Mouse (Mus musculus): ENCODE results near the gene Pgbd5.

The Pgbd5 gene

GRCm38 (mm10) chr8:124439558-124439957 lies at the start of gene Pgbd5:
Gene Pgbd5 (minus strand): TSS chr8:124439658.
- in situ Hi-C loops (cut with MboI, MseI): no loop called here

- in situ Hi-C loops (cut with MboI, MseI): no loop called here
These were observed 44.1 kb upstream of the Pgbd5 start for GRCm38 (mm10) chr8:124483356-124484115.

GRCm38 (mm10) chr8:124482790-124483189 lies 43.3 kb upstream of the Pgbd5 start:
- in situ Hi-C loops (cut with MboI, MseI): no loop called here

GRCm38 (mm10) chr8:124480321-124480720 lies 40.9 kb upstream of the Pgbd5 start:
- in situ Hi-C loops (cut with MboI, MseI): no loop called here

GRCm38 (mm10) chr8:124479251-124479650 lies 39.8 kb upstream of the Pgbd5 start:
- in situ Hi-C loops (cut with MboI, MseI): no loop called here

GRCm38 (mm10) chr8:124476701-124477100 lies 37.2 kb upstream of the Pgbd5 start:
- in situ Hi-C loops (cut with MboI, MseI): no loop called here

GRCm38 (mm10) chr8:124475690-124476089 lies 36.2 kb upstream of the Pgbd5 start:
- in situ Hi-C loops (cut with MboI, MseI): no loop called here

- in situ Hi-C loops (cut with MboI, MseI): no loop called here
These were observed 25.2 kb upstream of the Pgbd5 start for GRCm38 (mm10) chr8:124464641-124465040.

GRCm38 (mm10) chr8:124463111-124463510 lies 23.7 kb upstream of the Pgbd5 start:
- in situ Hi-C loops (cut with MboI, MseI): no loop called here

- in situ Hi-C loops (cut with MboI, MseI): no loop called here
These were observed 22.7 kb upstream of the Pgbd5 start for GRCm38 (mm10) chr8:124462192-124462591.

GRCm38 (mm10) chr8:124461103-124461502 lies 21.6 kb upstream of the Pgbd5 start:
- in situ Hi-C loops (cut with MboI, MseI): no loop called here

- in situ Hi-C loops (cut with MboI, MseI): no loop called here
These were observed 21.2 kb upstream of the Pgbd5 start for GRCm38 (mm10) chr8:124460660-124461059.

- in situ Hi-C loops (cut with MboI, MseI): no loop called here
These were observed 20.2 kb upstream of the Pgbd5 start for GRCm38 (mm10) chr8:124459627-124460026.

GRCm38 (mm10) chr8:124455359-124455758 lies 15.9 kb upstream of the Pgbd5 start:
- in situ Hi-C loops (cut with MboI, MseI): no loop called here

- in situ Hi-C loops (cut with MboI, MseI): no loop called here
These were observed 10.9 kb upstream of the Pgbd5 start for GRCm38 (mm10) chr8:124450192-124450895.

GRCm38 (mm10) chr8:124448962-124449670 lies 9.7 kb upstream of the Pgbd5 start:
- in situ Hi-C loops (cut with MboI, MseI): loop anchor here (10.0 kb wide), 1 partner anchor 1794 kb away; no protein-coding TSS in a partner anchor

GRCm38 (mm10) chr8:124436741-124437140 lies 2.7 kb downstream of the Pgbd5 start:
- in situ Hi-C loops (cut with MboI, MseI): no loop called here

- in situ Hi-C loops (cut with MboI, MseI): no loop called here
These were observed 3.7 kb downstream of the Pgbd5 start for GRCm38 (mm10) chr8:124435707-124436243.

GRCm38 (mm10) chr8:124435170-124435569 lies 4.3 kb downstream of the Pgbd5 start:
- in situ Hi-C loops (cut with MboI, MseI): no loop called here

- in situ Hi-C loops (cut with MboI, MseI): no loop called here
These were observed 5.2 kb downstream of the Pgbd5 start for GRCm38 (mm10) chr8:124434126-124434790.

- in situ Hi-C loops (cut with MboI, MseI): no loop called here
These were observed 5.9 kb downstream of the Pgbd5 start for GRCm38 (mm10) chr8:124433451-124434125.

Measured in T-helper 2 cell (primary cell).